Mouse (Mus musculus) C2C12 (cell line): ENCODE measurements around the gene Lrrc3b. TPM values are rescaled to one million over a fixed set of nuclear protein-coding genes. Genes with fewer than 3 reads are reported as not detected.

Experiments
- H3K27me3 ChIP-seq: one replicate; pipeline ENCODE4 v1.6.1; 2011; ENCODE audit not compliant: control insufficient read depth, insufficient read depth, insufficient read length
- H3K36me3 ChIP-seq: one replicate; pipeline ENCODE4 v1.6.1; 2011; ENCODE audit not compliant: control insufficient read depth, insufficient read depth
- H3K4me3 ChIP-seq: one replicate; pipeline ENCODE4 v1.5.1; 2011; ENCODE audit warnings: mild to moderate bottlenecking, control low read depth; ENCODE audit not compliant: poor library complexity, insufficient read depth, severe bottlenecking
- H3K79me2 ChIP-seq: one replicate; pipeline ENCODE4 v1.6.1; 2011; ENCODE audit not compliant: control insufficient read depth, insufficient read depth
- H3K79me3 ChIP-seq: one replicate; pipeline ENCODE4 v1.6.1; 2011; ENCODE audit warnings: low read depth, control low read depth
- H3ac ChIP-seq: one replicate; pipeline ENCODE3; 2011; ENCODE audit warnings: low read depth; ENCODE audit not compliant: control insufficient read depth, insufficient read length
- CEBPB ChIP-seq: IDR thresholded peaks from one replicate; pipeline ENCODE4 v1.6.1; 2011; ENCODE audit warnings: low read depth, mild to moderate bottlenecking, control low read depth, moderate library complexity
- CTCF ChIP-seq: IDR thresholded peaks from one replicate; pipeline ENCODE4 v1.5.1; 2011; ENCODE audit not compliant: control insufficient read depth, insufficient read depth, insufficient read length
- FOSL1 ChIP-seq: IDR thresholded peaks from one replicate; pipeline ENCODE4 v1.8.0; 2011; ENCODE audit warnings: mild to moderate bottlenecking, low read length; ENCODE audit not compliant: poor library complexity, insufficient read depth, severe bottlenecking
- MAX ChIP-seq: IDR thresholded peaks from one replicate; pipeline ENCODE4 v1.6.1; 2011; ENCODE audit warnings: mild to moderate bottlenecking, control low read depth
- MYOD1 ChIP-seq: IDR thresholded peaks from one replicate; pipeline ENCODE4 v1.6.1; 2011; ENCODE audit warnings: low read depth; ENCODE audit not compliant: control insufficient read depth, insufficient read length
- MYOG ChIP-seq: IDR thresholded peaks from one replicate; pipeline ENCODE4 v1.6.1; 2011; ENCODE audit not compliant: control insufficient read depth, insufficient read length; ENCODE audit errors: extremely low read depth
- USF1 ChIP-seq: IDR thresholded peaks from one replicate; pipeline ENCODE4 v1.6.1; 2011; ENCODE audit warnings: low read depth, mild to moderate bottlenecking, control low read depth, moderate library complexity
- polyA plus RNA-seq: library from polyadenylated mRNA; unstranded; fragments of >200 nt; fragmentation: generic; extraction: Trizol; gene quantifications from one replicate; pipeline ENCODE4 v1.2.1, GENCODE M21; 2012; ENCODE audit warnings: missing spikeins

Lrrc3b gene
- polyA plus RNA-seq, 1 experiment = not detected

DNA sequence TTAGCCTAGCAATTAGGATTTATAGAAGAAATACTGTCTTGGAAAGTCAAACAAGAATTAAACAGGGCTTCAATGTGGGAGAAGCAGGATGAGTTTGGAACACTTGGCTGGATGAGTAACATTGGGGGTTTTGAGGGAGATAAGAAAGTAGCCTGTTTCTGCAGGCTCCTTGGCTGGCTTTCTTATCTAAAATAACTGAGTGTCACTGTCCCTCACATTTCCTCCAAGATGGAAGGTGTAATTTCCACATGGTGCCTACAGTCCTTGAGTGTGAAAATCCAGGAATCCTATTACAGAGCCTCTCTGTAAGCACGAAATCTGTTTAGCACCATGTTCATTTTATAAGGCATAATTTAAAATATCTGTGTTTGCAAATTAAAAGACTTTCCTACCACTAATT, 112.9 kb downstream of the Lrrc3b start:
- Histone ChIP-seq H3K27me3 (no peaks in the 10 kb centered on the region), H3K79me2 (no peaks in the 10 kb centered on the region), H3ac (no peak overlapping the region), H3K79me3 (no peaks in the 10 kb centered on the region), H3K36me3 (no peaks in the 10 kb centered on the region), H3K4me3 (no peak overlapping the region)
- TF ChIP-seq CTCF (no peak), FOSL1 (no peak), MAX (no peak), MYOG (no peak), USF1 (no peak), MYOD1 (no peak), CEBPB (no peak)

DNA sequence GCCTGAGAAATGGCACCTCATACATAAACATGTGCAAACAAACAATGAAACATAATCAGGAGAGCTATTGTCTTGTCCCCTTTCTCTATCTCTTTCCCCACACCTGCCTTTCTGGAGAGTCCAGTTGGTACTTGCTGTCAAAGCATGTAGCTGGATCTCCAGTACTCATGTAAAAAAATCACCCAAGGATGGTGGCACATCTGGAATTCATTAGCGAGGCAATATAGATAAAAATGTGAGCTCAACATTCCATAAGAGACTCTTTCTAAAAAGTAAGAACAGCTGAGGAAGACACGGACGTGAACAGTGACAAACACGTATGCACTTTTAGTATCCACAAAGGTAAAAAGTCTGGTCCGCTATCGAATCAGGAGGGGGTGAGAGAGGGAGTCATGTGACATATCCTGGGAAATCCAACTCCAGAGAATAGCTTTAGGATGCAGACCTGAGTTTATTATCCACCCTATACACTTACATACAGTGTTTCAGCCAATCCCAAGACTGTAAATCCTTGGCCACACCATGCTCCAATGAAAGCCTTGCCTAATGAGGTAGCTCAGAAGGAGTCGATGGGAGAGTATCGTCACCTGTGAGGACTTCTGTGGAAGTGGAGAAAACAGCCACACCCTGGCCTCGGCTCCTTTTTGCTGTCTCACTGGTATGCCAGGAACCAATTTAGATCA, 116.2 kb downstream of the Lrrc3b start:
- Histone ChIP-seq H3K79me2 (no peaks in the 10 kb centered on the region), H3ac (no peak overlapping the region), H3K27me3 (no peaks in the 10 kb centered on the region), H3K79me3 (no peaks in the 10 kb centered on the region), H3K36me3 (no peaks in the 10 kb centered on the region), H3K4me3 (no peak overlapping the region)
- no peak for TF ChIP-seq USF1
- no peak for TF ChIP-seq MAX
- TF ChIP-seq CEBPB = no peak
- no peak for TF ChIP-seq MYOG
- no peak for TF ChIP-seq CTCF
- TF ChIP-seq MYOD1 = no peak
- no peak for TF ChIP-seq FOSL1

- H3K79me2 ChIP-seq = no peaks in the 10 kb centered on the region
- H3K27me3 ChIP-seq = no peaks in the 10 kb centered on the region
- TF ChIP-seq MYOG = no peak
- no peak for TF ChIP-seq MYOD1
- TF ChIP-seq MAX = no peak
- no peak for TF ChIP-seq USF1
- no peak for TF ChIP-seq CTCF
- TF ChIP-seq FOSL1 = no peak
- no peak for TF ChIP-seq CEBPB
- H3K36me3 ChIP-seq = no peaks in the 10 kb centered on the region
- no peak overlapping the region for H3K4me3 ChIP-seq
- H3ac ChIP-seq = no peak overlapping the region
- no peaks in the 10 kb centered on the region for H3K79me3 ChIP-seq
Measured at GRCm38 (mm10) chr14:15319399-15319915, 119.3 kb downstream of the Lrrc3b start.

GRCm38 (mm10) chr14:15308576-15308975, 130.2 kb downstream of the Lrrc3b start:
- no peak for TF ChIP-seq CEBPB
- TF ChIP-seq FOSL1 = no peak
- TF ChIP-seq CTCF = no peak
- TF ChIP-seq MYOD1 = no peak
- no peak for TF ChIP-seq MAX
- TF ChIP-seq USF1 = no peak
- TF ChIP-seq MYOG = no peak
- H3K79me3 ChIP-seq = no peaks in the 10 kb centered on the region
- H3K79me2 ChIP-seq = no peaks in the 10 kb centered on the region
- H3ac ChIP-seq = no peak overlapping the region
- no peaks in the 10 kb centered on the region for H3K27me3 ChIP-seq
- no peaks in the 10 kb centered on the region for H3K36me3 ChIP-seq
- no peak overlapping the region for H3K4me3 ChIP-seq
